Mouse (Mus musculus) neural tube, embryonic 14.5 days (tissue): ENCODE results near the gene Frat2. TPM values are rescaled to one million over a fixed set of nuclear protein-coding genes. Genes with fewer than 3 reads are reported as not detected.
"Not testable (repeated sequence)": the region's sequence is repeated elsewhere in the genome, so short reads cannot be mapped to it uniquely, and the experiment has no call there.

Source experiments
- ATAC-seq: fragments of 200-750 bp; cut with Nextera tagmentation; 2 replicates; pipeline ENCODE4 v1.8.0; 2017; ENCODE audit warnings: low read depth, mild to moderate bottlenecking, moderate TSS enrichment, moderate library complexity
- H3K27ac ChIP-seq: fragments of 300-500 bp; sonication (generic); 2 replicates; pipeline ENCODE4 v1.5.1; 2014; ENCODE audit warnings: low read depth, mild to moderate bottlenecking, control low read depth, low read length, moderate library complexity, mixed read lengths
- H3K27me3 ChIP-seq: fragments of 300-500 bp; sonication (generic); 2 replicates; pipeline ENCODE4 v1.6.1; 2014; ENCODE audit warnings: low read length; ENCODE audit not compliant: control insufficient read depth, insufficient read depth
- H3K36me3 ChIP-seq: fragments of 300-500 bp; sonication (generic); 2 replicates; pipeline ENCODE4 v1.6.1; 2014; ENCODE audit warnings: low read length, mixed read lengths; ENCODE audit not compliant: control insufficient read depth, insufficient read depth
- H3K4me1 ChIP-seq: fragments of 300-500 bp; sonication (generic); 2 replicates; pipeline ENCODE4 v1.6.1; 2014; ENCODE audit warnings: low read length; ENCODE audit not compliant: control insufficient read depth, insufficient read depth
- H3K4me2 ChIP-seq: fragments of 300-500 bp; sonication (generic); 2 replicates; pipeline ENCODE4 v1.6.1; 2014; ENCODE audit warnings: mild to moderate bottlenecking, low read depth, low read length, control low read depth
- H3K4me3 ChIP-seq: fragments of 300-500 bp; sonication (generic); 2 replicates; pipeline ENCODE4 v1.5.1; 2014; ENCODE audit warnings: low read depth, low read length, control low read depth, mixed read lengths
- H3K9ac ChIP-seq: fragments of 300-500 bp; sonication (generic); replicated peaks from 2 replicates; pipeline ENCODE4 v1.6.1; 2014; ENCODE audit warnings: low read depth, mild to moderate bottlenecking, control low read depth, low read length, mixed read lengths
- H3K9me3 ChIP-seq: fragments of 300-500 bp; sonication (generic); 2 replicates; pipeline ENCODE4 v1.6.1; 2016; ENCODE audit warnings: low read length; ENCODE audit not compliant: control insufficient read depth
- WGBS: fragments of 180-500 bp; shearing (Covaris S2); extraction: QIAGEN DNeasy Blood & Tissue Kit; methylation state at CpG from one replicate; pipeline ENCODE4 v1.1.7; 2014; 5-methylcytosine and 5-hydroxymethylcytosine counted together
- polyA plus RNA-seq: library from polyadenylated mRNA; unstranded; fragments of >200 nt; fragmentation: Nextera tagmentation; extraction: Ambion mirVana; gene quantifications from 2 replicates; pipeline ENCODE4 v1.2.1, GENCODE M21; 2014

Frat2 gene
- polyA plus RNA-seq, 1 experiment from 2014 or later, result 5.4 TPM

DNA sequence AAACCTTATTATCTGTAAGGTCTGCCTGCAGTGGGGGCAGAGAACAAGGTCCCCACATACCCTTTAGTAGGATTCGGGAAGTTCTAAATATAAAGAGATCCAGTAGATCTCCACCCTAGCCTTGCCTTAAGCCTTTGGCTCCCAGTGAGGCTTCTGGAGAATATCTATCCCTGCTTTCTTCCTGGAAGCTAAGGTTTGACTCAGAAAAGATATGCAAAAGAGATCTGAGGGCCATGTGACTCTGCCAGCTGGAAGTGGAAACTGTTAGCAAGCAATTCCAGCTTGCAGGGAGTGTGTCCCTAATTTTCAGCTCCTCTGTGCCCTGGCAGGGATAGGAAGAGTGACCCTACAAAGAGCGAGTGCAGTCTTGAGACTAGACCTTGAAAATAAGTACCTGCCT, 24.4 kb upstream of the Frat2 start:
- no peak for ATAC-seq
- Histone ChIP-seq H3K4me3 (no peak overlapping the region), H3K9ac (no peak overlapping the region), H3K36me3 (peaks cover 52% of the 10 kb centered on the region), H3K27me3 (no peaks in the 10 kb centered on the region), H3K4me2 (no peak overlapping the region), H3K4me1 (no peaks in the 10 kb centered on the region), H3K27ac (no peak overlapping the region), H3K9me3 (no peaks in the 10 kb centered on the region)
- 94% methylated on average over 2 of the region's 2 CpGs for WGBS

DNA sequence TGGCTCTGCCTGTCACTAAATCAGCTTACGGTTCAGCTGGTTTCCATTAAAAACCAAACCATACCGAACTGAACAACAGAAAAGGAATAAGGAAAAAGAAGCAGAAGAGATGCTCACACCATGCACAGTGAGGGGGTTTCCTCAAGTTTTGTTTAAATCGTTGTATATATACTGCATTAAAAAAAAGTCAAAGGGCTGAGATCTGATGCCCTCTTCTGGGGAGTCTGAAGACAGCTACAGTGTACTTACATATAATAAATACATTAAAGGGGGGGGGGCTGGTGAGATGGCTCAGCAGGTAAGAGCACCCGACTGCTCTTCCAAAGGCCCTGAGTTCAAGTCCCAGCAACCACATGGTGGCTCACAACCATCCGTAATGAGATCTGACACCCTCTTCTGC, 22.0 kb upstream of the Frat2 start:
- H3K4me1 ChIP-seq, H3K4me2 ChIP-seq, H3K9ac ChIP-seq, H3K9me3 ChIP-seq, ATAC-seq, H3K27me3 ChIP-seq, H3K27ac ChIP-seq, H3K4me3 ChIP-seq: not testable (repeated sequence)
- peaks cover 47% of the 10 kb centered on the region for H3K36me3 ChIP-seq
- WGBS, result 89% methylated on average over 5 of the region's 5 CpGs

DNA sequence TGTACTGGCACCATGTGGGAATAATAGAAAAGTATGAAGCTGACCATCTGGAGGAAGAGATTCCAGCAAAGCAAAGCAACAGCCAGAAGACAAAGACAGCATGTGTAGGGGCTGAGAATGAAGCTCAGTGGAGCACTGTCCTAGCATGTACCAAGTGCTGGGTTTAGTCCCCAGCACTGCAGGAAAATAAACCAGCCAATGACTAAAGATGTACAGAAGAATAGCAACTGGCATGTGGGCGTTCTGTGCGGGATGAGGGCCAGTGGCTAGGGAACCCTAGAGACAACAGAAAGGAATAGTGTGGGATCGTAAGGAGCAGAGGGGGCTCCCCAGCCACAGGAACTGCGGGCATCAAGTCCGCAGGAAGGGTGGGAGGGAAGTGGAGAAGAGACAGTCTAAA, 21.4 kb upstream of the Frat2 start:
- Histone ChIP-seq H3K27me3 (no peaks in the 10 kb centered on the region), H3K27ac (no peak overlapping the region), H3K36me3 (peaks cover 40% of the 10 kb centered on the region), H3K4me1 (no peaks in the 10 kb centered on the region), H3K9me3 (no peaks in the 10 kb centered on the region), H3K4me3 (no peak overlapping the region), H3K4me2 (no peak overlapping the region), H3K9ac (no peak overlapping the region)
- WGBS, result 91% methylated on average over 5 of the region's 5 CpGs
- no peak for ATAC-seq

GRCm38 (mm10) chr19:41866707-41867106, 18.8 kb upstream of the Frat2 start:
- no peak for ATAC-seq
- no peaks in the 10 kb centered on the region for H3K9me3 ChIP-seq
- H3K4me1 ChIP-seq, result no peaks in the 10 kb centered on the region
- no peak overlapping the region for H3K9ac ChIP-seq
- H3K27ac ChIP-seq, result no peak overlapping the region
- H3K27me3 ChIP-seq, result no peaks in the 10 kb centered on the region
- H3K4me3 ChIP-seq, result no peak overlapping the region
- 88% methylated on average over 8 of the region's 8 CpGs for WGBS
- no peak overlapping the region for H3K4me2 ChIP-seq
- peaks cover 42% of the 10 kb centered on the region for H3K36me3 ChIP-seq

- whole genome bisulfite sequencing, result 86% methylated on average over 3 of the region's 3 CpGs
- no peak overlapping the region for H3K4me2 ChIP-seq
- no peak overlapping the region for H3K27ac ChIP-seq
- H3K27me3 ChIP-seq, result no peaks in the 10 kb centered on the region
- H3K4me3 ChIP-seq, result no peak overlapping the region
- H3K9me3 ChIP-seq, result no peaks in the 10 kb centered on the region
- no peaks in the 10 kb centered on the region for H3K4me1 ChIP-seq
- no peak overlapping the region for H3K9ac ChIP-seq
- ATAC-seq, result no peak
- H3K36me3 ChIP-seq, result peaks cover 8% of the 10 kb centered on the region
Measured at GRCm38 (mm10) chr19:41857816-41858310, 9.9 kb upstream of the Frat2 start.

GRCm38 (mm10) chr19:41857086-41857762, 9.3 kb upstream of the Frat2 start:
- H3K36me3 ChIP-seq, result peaks cover 4% of the 10 kb centered on the region
- H3K9ac ChIP-seq, result no peak overlapping the region
- H3K27me3 ChIP-seq, result no peaks in the 10 kb centered on the region
- WGBS, result 91% methylated on average over 5 of the region's 5 CpGs
- H3K27ac ChIP-seq, result no peak overlapping the region
- no peaks in the 10 kb centered on the region for H3K4me1 ChIP-seq
- no peaks in the 10 kb centered on the region for H3K9me3 ChIP-seq
- ATAC-seq, result no peak
- H3K4me2 ChIP-seq, result no peak overlapping the region
- no peak overlapping the region for H3K4me3 ChIP-seq

DNA sequence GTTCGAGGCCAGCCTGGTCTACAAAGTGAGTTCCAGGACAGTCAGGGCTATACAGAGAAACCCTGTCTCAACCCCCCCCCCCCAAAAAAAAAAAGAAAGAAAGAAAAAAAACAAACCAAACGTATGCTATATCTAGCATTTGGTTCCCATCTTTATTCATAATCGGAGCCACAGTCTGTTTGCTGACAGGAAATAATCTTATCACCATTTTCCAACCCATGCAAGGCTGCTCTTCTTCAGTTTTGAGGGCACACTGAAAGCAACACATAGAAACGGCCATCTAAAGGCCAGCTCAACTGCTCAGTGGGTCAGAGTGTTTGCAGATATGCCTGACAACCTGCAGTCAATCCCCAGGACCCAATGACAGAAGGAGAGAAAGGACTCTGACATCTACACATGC, 4.5 kb upstream of the Frat2 start:
- 93% methylated on average over 4 of the region's 4 CpGs for WGBS
- H3K9ac ChIP-seq, result no peak overlapping the region
- H3K27ac ChIP-seq, result no peak overlapping the region
- H3K27me3 ChIP-seq, result no peaks in the 10 kb centered on the region
- no peak for ATAC-seq
- H3K9me3 ChIP-seq, result no peaks in the 10 kb centered on the region
- no peaks in the 10 kb centered on the region for H3K36me3 ChIP-seq
- no peak overlapping the region for H3K4me3 ChIP-seq
- peaks cover 15% of the 10 kb centered on the region; the same call in 1 of the 2 replicates for H3K4me1 ChIP-seq
- no peak overlapping the region for H3K4me2 ChIP-seq

DNA sequence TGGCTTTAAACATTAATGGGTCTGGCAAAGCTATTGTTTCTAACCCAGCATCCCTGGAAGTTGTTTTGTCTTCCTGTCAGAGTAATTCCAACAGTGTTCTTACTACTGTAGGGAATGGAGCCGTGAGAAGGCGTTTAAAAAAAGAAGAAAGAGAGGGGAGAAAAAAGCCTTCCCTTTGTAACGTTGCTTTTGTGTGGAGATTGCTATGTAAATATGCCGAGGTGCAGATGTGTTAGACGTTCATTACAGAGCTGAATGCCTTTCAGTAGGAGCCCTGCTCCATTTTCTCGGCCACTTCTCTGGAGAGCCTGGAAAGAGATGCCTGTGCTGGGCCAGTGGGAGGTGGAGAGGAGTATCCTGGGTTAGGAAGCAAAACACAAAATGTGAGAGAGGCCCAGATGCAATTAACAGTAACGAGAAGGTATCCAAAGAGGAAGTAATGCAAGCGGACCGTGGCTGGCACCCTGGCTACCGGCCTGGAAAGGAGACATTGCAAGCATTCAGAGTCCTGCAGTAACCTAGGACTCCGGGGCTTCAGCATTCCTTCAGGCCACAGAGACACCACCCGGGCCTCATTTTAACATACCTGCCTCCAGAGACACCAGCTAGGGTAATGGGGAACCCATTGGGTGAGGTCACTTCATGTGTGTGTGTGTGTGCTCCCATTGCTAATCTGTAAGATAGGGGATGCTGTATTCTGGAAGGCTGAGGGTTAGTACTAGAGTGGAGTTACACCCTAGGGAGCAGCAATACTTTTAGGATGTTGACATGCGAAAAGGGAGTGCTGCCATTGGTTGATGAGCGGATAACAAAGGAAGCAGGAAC, 3.0 kb upstream of the Frat2 start:
- no peaks in the 10 kb centered on the region for H3K27me3 ChIP-seq

More for the DNA sequence above, 3.0 kb upstream of the Frat2 start:
- Histone ChIP-seq H3K27ac (peak overlapping the region; percentile 94), H3K4me1 (peaks cover 23% of the 10 kb centered on the region), H3K4me3 (no peak overlapping the region), H3K9ac (peak overlapping the region; percentile 26; the same call in 1 of the 2 replicates), H3K4me2 (peak overlapping the region; percentile 39), H3K9me3 (no peaks in the 10 kb centered on the region), H3K36me3 (no peaks in the 10 kb centered on the region)
- ATAC-seq, result no peak
- 12% methylated on average over 14 of the region's 14 CpGs for WGBS
